Mouse (Mus musculus) olfactory bulb, adult 2 months (tissue): Measurements from ENCODE around the gene Nmnat2. TPM values are rescaled to one million over a fixed set of nuclear protein-coding genes. Genes with fewer than 3 reads are reported as not detected.

ENCODE experiments used
- H3K27ac ChIP-seq: fragments of 200-500 bp; 2 replicates; pipeline ENCODE4 v1.5.1; 2012; ENCODE audit warnings: low read depth, low read length; ENCODE audit not compliant: insufficient read depth
- H3K4me1 ChIP-seq: fragments of 200-500 bp; 2 replicates; pipeline ENCODE4 v1.6.1; 2012; ENCODE audit warnings: low read length; ENCODE audit not compliant: control insufficient read depth, insufficient read depth
- H3K4me3 ChIP-seq: fragments of 200-500 bp; 2 replicates; pipeline ENCODE4 v1.5.1; 2012; ENCODE audit warnings: mild to moderate bottlenecking, low read depth, low read length, moderate library complexity; ENCODE audit not compliant: insufficient read depth
- CTCF ChIP-seq: fragments of 200-500 bp; IDR thresholded peaks from 2 replicates; pipeline ENCODE4 v1.5.1; 2012; ENCODE audit warnings: low read depth, mild to moderate bottlenecking, low read length, moderate library complexity; ENCODE audit not compliant: insufficient read depth
- POLR2A ChIP-seq: fragments of 200-500 bp; IDR thresholded peaks from 2 replicates; pipeline ENCODE4 v1.6.1; 2012; ENCODE audit warnings: mild to moderate bottlenecking, low read depth, low read length, moderate library complexity; ENCODE audit not compliant: insufficient read depth
- WGBS: fragments of 180-500 bp; shearing (Covaris S2); methylation state at CpG from one replicate; pipeline ENCODE4 v1.1.7; 2018; 5-methylcytosine and 5-hydroxymethylcytosine counted together
- polyA plus RNA-seq: library from polyadenylated mRNA; stranded (reverse); fragments of >200 nt; gene quantifications from 2 replicates; pipeline ENCODE4 v1.2.4, GENCODE M21; 2012; ENCODE audit warnings: low replicate concordance; ENCODE audit not compliant: missing spikeins, insufficient read depth, insufficient read length

Gene Nmnat2
- not detected in 2 replicates for polyA plus RNA-seq

DNA sequence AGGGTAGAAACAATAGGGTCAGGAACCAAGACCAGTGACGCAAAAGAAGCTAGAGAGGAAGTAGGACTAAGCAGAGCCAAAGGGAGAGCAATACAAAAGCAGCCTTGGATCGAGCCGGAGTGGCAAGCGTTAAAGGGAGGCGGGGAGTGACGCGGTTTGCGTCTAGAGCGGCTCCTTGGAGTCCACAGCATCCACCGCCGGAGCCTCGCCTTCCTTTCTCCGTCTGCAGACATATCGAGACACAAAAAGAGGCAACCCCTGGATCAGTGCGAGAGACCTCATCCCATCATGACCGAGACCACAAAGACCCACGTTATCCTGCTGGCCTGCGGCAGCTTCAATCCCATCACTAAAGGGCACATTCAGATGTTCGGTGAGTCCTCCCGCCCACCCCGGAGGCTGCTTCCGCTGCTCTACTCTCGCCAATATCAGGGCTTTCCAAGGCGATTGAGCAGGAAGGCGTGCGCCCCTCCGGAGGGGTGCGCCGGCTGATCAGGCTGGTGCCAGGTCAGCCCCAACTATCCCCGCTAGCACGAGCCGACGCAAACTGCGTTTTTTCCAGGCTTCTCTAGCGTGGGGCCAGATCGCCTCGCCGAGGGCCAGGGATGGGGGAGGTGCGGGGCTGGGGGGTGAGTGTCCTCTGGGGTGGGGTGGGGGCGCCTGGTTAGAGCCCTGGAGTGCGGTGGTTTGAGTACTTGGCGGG is at the start of gene Nmnat2:
TSS of gene Nmnat2 (plus strand) at position 173 of the 703 bp plus-strand sequence.
- WGBS = 0% methylated on average over 42 of the region's 42 CpGs

DNA sequence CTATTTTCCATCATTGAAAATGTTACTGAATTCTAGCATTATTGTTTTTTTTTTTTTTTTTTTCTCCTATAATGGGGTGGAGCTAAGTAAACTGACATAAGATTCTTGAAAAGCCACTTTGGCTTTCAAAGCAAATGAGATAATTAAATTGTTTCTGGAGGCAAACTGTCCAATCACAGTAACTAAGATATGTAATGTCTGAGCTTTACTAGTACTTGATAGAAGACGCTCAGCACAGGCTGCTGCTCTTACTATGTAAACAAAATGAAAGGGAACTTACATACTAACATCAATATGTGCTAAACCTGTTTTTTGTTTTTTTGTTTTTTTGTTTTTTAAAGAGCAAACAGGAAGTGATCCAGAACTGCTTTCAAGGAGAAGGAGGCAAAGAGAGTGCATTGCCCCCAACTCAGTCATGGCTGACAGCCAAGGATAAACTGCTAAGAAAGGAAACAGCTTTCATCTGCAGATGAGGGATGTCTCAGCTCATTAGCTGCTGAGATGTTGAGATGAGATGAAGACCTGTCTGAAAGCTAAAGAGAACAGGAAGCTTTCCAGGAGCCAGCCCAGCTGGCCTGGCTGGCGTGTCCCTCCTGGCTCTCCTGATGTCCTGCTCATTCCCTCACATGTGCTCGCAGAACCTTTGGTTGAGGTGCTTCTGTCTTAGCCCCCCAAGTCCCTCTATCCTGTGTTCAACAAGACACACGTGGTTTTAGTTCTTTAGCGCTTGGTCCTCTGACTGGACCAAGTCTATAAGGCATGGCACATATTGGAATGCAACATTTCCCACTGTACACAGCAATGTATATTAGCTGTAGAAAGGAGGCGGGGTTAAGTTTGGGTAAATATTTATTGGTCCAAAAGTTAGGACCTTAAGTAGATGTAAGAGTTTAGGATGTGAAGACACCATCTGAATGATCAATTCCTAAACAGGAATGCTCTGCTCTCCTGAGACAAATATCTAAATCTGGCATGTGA is 41.0 kb upstream of the Nmnat2 start:
- Histone ChIP-seq H3K4me1 (no peaks in the 10 kb centered on the region), H3K4me3 (no peak overlapping the region), H3K27ac (no peak overlapping the region)
- 84% methylated on average over 6 of the region's 6 CpGs for WGBS
- TF ChIP-seq POLR2A (no peak), CTCF (no peak)

More for the DNA sequence above, at the start of gene Nmnat2:
- Histone ChIP-seq H3K4me1 (peaks cover 7% of the 10 kb centered on the region), H3K27ac (peak within 1 kb of the TSS; percentile 47), H3K4me3 (peak within 1 kb of the TSS; percentile 77)
- no peak for TF ChIP-seq CTCF
- TF ChIP-seq POLR2A = peak; percentile 63

DNA sequence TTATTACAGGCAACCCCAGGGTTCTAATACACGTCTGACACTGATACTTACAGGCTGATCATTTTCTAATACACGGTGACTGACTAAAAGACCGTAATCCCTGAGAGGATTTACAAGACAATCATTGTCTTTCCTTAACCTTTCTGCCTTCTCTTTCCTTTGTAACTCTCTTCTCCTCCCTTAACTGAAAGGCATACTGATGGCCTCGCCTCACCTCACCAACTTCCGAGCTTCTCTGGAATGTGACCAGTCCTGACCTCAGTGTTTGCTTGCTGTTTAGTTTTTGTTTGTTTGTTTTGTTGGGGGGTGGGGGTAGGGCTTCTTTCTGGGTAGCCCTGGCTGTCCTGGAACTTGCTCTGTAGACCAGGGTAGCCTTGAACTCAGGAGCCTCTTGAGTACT is 39.0 kb upstream of the Nmnat2 start:
- H3K27ac ChIP-seq = no peak overlapping the region
- no peak for TF ChIP-seq CTCF
- no peak for TF ChIP-seq POLR2A
- WGBS = 80% methylated on average over 5 of the region's 5 CpGs
- H3K4me1 ChIP-seq = no peaks in the 10 kb centered on the region
- H3K4me3 ChIP-seq = no peak overlapping the region

DNA sequence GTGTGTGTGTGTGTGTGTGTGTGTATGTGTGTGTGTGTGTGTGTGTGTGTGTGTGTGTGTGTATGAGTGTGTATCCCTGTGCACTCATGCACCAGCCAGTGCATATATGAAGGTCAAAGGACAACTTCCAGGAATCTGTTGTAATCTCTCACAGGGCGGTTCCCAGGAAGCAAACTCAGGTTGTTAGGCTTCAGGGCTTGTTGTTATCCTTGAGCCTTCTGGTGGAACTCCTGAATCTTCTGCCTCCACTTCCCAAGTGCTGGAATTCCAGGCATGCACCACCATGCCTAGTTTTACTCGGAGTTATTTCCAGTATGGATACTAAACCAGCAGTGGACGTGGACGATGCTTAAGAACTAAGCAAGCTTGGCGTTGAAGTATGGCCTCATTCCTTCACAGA is 37.9 kb upstream of the Nmnat2 start:
- Histone ChIP-seq H3K4me1 (no peaks in the 10 kb centered on the region), H3K4me3 (no peak overlapping the region), H3K27ac (no peak overlapping the region)
- WGBS = 96% methylated on average over 5 of the region's 5 CpGs
- TF ChIP-seq CTCF (no peak), POLR2A (no peak)

DNA sequence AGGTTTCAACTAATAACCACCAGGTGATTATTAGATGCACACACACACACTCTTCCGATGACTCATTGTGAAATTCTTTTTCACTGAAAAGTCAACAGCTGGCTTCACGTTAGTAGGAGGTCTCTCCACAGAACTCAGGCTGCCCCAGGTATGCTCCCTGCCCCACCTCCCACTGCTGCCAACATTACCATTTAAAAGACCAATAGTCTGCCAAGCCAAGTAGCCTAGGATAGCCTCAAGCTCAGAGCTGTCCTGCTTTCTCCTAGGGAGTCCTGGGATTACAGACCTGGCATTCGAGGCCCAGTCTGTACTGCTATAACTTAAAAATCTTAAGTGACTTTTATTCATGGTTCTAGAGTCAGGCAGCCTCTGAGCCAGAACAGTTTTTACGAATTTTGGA is 37.2 kb upstream of the Nmnat2 start:
- H3K27ac ChIP-seq = no peak overlapping the region
- H3K4me3 ChIP-seq = no peak overlapping the region
- no peaks in the 10 kb centered on the region for H3K4me1 ChIP-seq
- 79% methylated on average over 4 of the region's 4 CpGs for WGBS
- TF ChIP-seq CTCF (no peak), POLR2A (no peak)

DNA sequence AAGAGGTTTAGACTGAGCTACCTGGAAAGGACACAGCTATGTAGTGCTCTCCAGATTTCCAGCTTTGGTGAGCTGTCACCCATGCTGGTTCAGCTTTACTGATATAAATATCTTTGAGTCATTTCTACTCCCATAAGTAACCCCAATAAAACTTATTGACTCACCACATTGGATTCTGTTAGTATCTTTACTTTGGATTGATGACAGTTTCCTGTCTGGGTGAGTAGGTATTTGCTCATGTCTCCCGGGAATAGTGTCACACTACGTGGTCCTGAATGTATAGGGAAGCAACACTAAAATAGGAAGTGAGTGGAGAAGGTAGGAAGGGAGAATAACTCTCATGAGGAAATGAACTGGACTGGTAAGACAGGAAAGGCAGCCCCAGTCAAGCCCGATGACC is 33.0 kb upstream of the Nmnat2 start:
- TF ChIP-seq CTCF (no peak), POLR2A (no peak)
- H3K4me3 ChIP-seq = no peak overlapping the region
- WGBS = 92% methylated on average over 3 of the region's 3 CpGs
- H3K4me1 ChIP-seq = no peaks in the 10 kb centered on the region
- H3K27ac ChIP-seq = no peak overlapping the region

DNA sequence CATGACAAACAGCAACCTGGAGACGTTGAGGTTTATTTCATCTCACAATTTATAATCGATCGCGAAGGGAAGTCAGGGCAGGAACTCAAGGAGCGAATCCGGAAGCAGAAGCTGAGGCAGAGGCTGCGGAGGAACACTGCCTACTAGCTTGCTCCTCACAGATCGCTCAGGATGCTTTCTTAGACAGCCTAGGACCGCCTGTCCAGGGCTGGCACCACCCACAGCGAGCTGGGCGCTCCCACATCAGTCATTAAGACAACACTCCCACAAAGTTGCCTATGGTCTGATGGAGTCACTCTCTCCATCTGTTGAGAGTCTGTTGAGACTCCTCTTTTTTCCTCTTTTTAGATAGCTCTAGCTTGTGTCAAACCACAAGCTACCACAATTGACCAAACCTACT is 20.8 kb upstream of the Nmnat2 start:
- H3K4me3 ChIP-seq = no peak overlapping the region
- TF ChIP-seq CTCF = no peak
- WGBS = 78% methylated on average over 11 of the region's 11 CpGs
- H3K4me1 ChIP-seq = no peaks in the 10 kb centered on the region
- no peak overlapping the region for H3K27ac ChIP-seq

DNA sequence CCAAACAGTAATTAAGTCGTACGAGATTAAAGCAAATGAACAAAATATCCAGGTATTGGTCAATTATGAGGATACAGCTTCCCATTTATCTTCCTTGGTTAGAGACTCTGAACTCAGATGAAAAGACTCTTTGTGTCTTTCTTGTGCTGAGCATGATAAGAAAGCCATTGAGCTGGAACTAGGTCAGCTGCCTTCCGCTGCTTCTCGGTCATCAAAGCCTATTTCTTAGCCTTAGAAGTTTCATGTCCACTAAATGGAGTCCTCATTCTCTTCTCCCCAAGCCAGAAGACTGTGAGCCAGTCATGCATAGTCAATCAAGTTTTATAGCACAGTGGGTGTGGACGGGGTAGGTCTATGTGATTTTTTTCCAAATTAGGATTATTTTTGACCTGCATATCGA is 19.3 kb upstream of the Nmnat2 start:
- 77% methylated on average over 6 of the region's 6 CpGs for WGBS
- Histone ChIP-seq H3K27ac (no peak overlapping the region), H3K4me1 (no peaks in the 10 kb centered on the region), H3K4me3 (no peak overlapping the region)
- TF ChIP-seq CTCF = no peak
- TF ChIP-seq POLR2A = no peak

DNA sequence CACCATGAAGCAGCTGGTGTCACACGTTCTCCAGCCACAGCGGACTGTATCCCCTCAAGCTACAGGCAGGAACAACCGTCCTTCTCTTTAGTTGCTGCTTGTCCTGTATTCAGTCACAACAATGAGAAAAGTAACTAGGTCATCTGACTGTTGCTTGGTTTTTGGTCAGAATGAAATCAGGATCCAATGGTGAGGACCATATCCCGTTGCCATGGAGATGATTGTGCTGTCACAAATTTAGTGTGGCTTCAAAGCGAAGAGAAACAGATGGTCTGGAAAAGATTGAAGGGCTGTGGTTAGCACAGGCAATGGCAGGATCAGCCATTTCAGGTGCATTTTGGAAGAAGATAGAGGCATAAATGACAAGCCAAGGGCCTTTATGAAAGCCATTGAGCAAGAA is 18.4 kb upstream of the Nmnat2 start:
- Histone ChIP-seq H3K4me3 (no peak overlapping the region), H3K4me1 (no peaks in the 10 kb centered on the region), H3K27ac (no peak overlapping the region)
- TF ChIP-seq POLR2A = no peak
- 92% methylated on average over 5 of the region's 5 CpGs for WGBS
